Mouse (Mus musculus) A20 (cell line): ENCODE measurements around the gene Marc2.

Experiments used
- DNase-seq: peaks from one replicate; pipeline ENCODE4 v3.0.0-alpha.2; 2011; ENCODE audit warnings: low read depth, low spot score

Gene Marc2

DNA sequence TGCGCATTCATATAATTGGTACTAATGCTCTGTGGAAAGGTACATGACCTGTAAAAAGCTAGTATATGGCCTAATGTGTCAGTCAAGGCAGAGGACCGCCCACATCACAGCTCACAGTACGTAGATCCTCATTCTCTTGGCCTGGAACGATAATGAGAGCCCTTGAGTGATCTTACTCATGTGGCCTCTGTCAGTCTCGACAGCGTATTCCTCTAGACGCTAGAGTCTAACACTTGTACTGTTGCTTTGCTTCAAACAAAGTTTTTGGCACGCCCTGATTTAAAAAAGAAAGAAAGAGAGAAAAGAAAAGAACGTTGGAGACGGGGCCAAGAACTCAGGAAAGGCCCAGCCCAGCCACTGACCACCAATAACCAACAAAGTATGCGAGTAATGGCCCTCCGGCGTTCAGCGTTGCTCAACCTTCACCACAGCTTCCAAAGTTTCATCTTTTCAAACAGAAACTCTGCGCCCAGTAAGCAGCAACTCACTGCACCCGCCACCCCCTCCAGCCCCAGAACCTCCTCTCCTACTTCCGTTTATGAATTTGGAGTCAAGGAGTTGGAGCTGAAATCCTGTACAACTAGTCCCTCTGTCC lies 37.7 kb downstream of the Marc2 start:
- DNase-seq = no peak

- peak; percentile 66 for DNase-seq
Measured at GRCm38 (mm10) chr1:184807627-184808417, 38.4 kb downstream of the Marc2 start.

DNA sequence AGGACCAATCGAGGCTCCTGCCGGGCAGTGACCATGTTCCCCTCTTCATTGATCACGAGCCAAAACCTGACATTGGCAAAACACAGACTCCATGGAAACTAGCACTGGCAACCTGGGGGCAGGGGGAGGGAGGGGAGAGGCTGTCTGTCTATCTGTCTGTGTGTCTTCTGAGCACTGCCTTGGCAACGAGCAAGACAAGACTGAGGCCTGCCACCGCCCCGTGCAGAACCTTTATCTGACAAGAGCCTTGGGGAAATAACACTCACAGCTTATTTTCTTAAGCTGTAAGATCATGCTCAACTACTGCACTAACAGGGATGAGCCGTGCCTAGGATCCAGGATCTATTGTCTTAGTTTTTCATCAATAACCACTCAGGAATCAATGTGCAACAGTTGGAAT lies 39.1 kb downstream of the Marc2 start:
- DNase-seq = no peak

DNA sequence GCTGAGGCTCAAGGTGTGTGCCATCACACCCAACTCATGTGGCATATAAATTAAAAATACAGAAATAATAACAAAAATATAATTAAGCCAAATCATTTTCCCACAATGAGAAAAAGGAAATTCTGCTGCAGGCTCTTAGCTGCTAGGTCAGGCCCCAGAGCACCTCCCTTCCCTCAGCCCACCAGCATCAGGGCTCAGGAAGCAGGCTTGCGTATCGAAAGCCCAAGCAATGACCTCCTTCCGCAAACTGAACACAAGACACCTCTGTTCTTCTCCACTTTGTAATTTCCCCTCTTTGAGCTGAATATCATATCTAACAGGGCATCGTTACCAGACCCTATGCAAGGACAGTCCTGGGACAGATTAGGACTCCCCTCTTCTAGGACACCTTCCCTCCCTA lies 40.5 kb downstream of the Marc2 start:
- no peak for DNase-seq

- peak; percentile 86 for DNase-seq
Measured at GRCm38 (mm10) chr1:184793163-184793876, 52.9 kb downstream of the Marc2 start.

DNA sequence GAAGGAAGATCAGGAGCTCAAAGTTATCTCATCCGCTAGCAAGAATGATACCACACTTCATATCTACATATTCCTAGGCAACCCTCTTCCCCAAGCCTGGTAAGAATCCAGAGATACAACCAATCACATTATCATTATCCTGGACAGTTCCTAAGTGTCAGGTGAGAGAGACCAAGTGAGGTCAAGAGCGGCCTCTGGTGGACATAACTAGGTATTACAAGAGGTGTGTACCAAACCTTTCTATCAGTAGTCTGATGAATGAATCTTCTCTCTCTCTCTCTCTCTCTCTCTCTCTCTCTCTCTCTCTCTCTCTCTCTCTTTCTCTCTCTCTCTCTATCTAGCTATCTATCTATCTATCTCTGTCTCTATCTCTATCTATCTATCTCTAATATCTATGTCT lies 55.1 kb downstream of the Marc2 start:
- peak; percentile 38 for DNase-seq

- peak; percentile 48 for DNase-seq
Measured at GRCm38 (mm10) chr1:184786376-184787151, 59.7 kb downstream of the Marc2 start.

GRCm38 (mm10) chr1:184783641-184784040 lies 62.6 kb downstream of the Marc2 start:
- DNase-seq = peak; percentile 20

GRCm38 (mm10) chr1:184782161-184782513 lies 64.1 kb downstream of the Marc2 start:
- DNase-seq = no peak

GRCm38 (mm10) chr1:184781286-184782160 lies 64.7 kb downstream of the Marc2 start:
- DNase-seq = no peak

DNA sequence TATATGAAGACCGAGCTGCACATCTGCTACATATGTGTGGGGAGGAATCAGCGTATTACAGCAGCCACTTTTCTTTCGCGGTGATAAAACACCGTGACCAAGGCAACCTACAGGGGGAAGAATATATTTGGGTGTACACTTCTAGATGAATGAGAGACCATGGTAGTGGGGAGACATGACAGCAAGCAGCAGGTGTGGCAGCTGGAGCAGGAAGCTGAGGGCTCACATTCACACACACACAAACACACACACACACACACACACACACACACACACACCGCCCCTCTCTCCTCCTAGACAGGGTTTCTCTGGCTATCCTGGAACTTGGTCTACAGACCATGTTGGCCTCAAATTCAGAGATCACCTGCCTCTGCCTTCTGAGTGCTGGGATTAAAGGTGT lies 68.1 kb downstream of the Marc2 start:
- DNase-seq = no peak

DNA sequence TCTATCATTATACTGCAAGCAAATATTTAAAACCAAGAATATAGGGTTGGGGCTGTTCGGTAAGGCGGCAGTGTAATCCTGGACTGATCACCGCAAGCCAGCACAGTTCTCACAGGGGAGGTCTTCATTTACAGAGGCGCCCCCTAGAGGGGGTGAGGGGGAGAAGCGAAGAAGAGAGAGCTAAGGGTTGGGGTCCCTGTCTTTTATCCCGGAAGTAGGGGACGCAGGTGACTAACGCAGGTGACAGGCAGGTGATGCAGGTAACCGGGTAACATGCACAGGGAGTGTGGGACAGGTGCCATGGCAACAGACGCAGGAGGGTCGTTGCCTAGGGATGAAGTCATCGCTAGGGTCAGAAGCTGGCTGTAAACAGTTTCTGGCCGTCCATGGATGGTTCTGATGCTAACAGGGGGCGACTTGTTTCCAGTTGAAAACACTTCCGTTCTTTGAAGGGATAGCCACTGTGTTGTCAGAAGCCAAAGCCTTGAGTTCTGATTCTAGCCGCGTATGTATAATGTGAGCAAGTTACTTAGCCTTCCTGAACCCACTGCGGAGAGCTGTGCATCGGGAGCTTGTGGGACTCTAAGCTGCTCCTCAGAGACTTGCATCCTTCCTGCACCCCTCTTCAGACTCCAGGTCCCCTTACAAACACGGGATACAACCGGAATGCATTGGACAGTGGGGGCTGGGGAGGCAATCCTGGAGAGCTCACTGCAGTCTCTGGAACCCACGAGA lies 69.0 kb downstream of the Marc2 start:
- no peak for DNase-seq

DNA sequence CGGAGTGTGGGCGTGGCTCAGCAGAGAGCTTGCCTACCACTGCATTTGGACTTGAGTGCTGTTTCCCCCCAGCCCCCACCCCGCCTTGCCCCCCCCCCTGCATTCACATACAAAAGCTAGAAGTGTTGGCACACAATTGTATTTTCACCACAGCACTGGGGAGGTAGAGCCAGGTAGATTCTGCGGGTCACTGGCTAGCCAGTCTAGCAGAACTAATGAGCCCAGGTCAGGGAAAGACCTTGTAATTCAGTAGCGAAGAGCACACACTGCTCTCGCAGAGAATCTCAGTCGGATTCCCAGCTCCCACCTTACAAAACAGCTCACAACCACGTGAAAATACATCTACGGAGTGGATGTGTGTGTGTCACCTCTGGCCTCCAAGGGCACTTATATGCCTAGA lies 71.0 kb downstream of the Marc2 start:
- no peak for DNase-seq

GRCm38 (mm10) chr1:184771891-184772249 lies 74.4 kb downstream of the Marc2 start:
- DNase-seq = no peak

GRCm38 (mm10) chr1:184771202-184771890 lies 74.9 kb downstream of the Marc2 start:
- DNase-seq = peak; percentile 68

GRCm38 (mm10) chr1:184763866-184764265 lies 82.4 kb downstream of the Marc2 start:
- DNase-seq = no peak
